Mouse (Mus musculus): Measurements from ENCODE around the gene Hcn1. TPM values are rescaled to one million over a fixed set of nuclear protein-coding genes. Genes with fewer than 3 reads are reported as not detected.
"Not testable (repeated sequence)": the region's sequence is repeated elsewhere in the genome, so short reads cannot be mapped to it uniquely, and the experiment has no call there.

The Hcn1 gene
- total RNA-seq, 2 experiments from 2014 or later = 0.19 to 0.25 TPM

GRCm38 (mm10) chr13:117877787-117878186 lies 275.7 kb downstream of the Hcn1 start:
- DNase-seq = no peak

GRCm38 (mm10) chr13:117880471-117881225 lies 278.5 kb downstream of the Hcn1 start:
- no peak for DNase-seq

- no peak for DNase-seq
These were observed 290.0 kb downstream of the Hcn1 start for GRCm38 (mm10) chr13:117892076-117892475.

- no peak for DNase-seq
These were observed 295.9 kb downstream of the Hcn1 start for GRCm38 (mm10) chr13:117898052-117898451.

- DNase-seq = no peak
These were observed 305.7 kb downstream of the Hcn1 start for GRCm38 (mm10) chr13:117907801-117908200.

- no peak for DNase-seq
These were observed 327.6 kb downstream of the Hcn1 start for GRCm38 (mm10) chr13:117929734-117930133.

- no peak for DNase-seq
These were observed 329.6 kb downstream of the Hcn1 start for GRCm38 (mm10) chr13:117931746-117932145.

- no peak for DNase-seq
These were observed 336.6 kb downstream of the Hcn1 start for GRCm38 (mm10) chr13:117938761-117939160.

GRCm38 (mm10) chr13:117940536-117941280 lies 338.6 kb downstream of the Hcn1 start:
- no peak for DNase-seq

GRCm38 (mm10) chr13:117946843-117947242 lies 344.7 kb downstream of the Hcn1 start:
- no peak for DNase-seq

- no peak for DNase-seq
These were observed 345.7 kb downstream of the Hcn1 start for GRCm38 (mm10) chr13:117947704-117948376.

GRCm38 (mm10) chr13:117958496-117959421 lies 356.6 kb downstream of the Hcn1 start:
- no peak for DNase-seq

- DNase-seq = no peak
These were observed 362.5 kb downstream of the Hcn1 start for GRCm38 (mm10) chr13:117964620-117965019.

- DNase-seq = no peak
These were observed 373.3 kb downstream of the Hcn1 start for GRCm38 (mm10) chr13:117975382-117975781.

- DNase-seq = no peak
These were observed 373.7 kb downstream of the Hcn1 start for GRCm38 (mm10) chr13:117975823-117976222.

- DNase-seq = no peak
These were observed 382.2 kb downstream of the Hcn1 start for GRCm38 (mm10) chr13:117984339-117984738.

GRCm38 (mm10) chr13:117999767-118000488 lies 397.8 kb downstream of the Hcn1 start:
- DNase-seq = no peak

- DNase-seq = no peak
These were observed 398.4 kb downstream of the Hcn1 start for GRCm38 (mm10) chr13:118000538-118000937.

- no peak for DNase-seq
These were observed 419.1 kb downstream of the Hcn1 start for GRCm38 (mm10) chr13:118021176-118021575.

GRCm38 (mm10) chr13:118022891-118023290 lies 420.8 kb downstream of the Hcn1 start:
- DNase-seq = not testable (repeated sequence)

- no peak for DNase-seq
These were observed 421.3 kb downstream of the Hcn1 start for GRCm38 (mm10) chr13:118023381-118023780.

Measured in gastrocnemius, postnatal 10 days (tissue).